Mouse (Mus musculus) stomach, embryonic 14.5 days (tissue): ENCODE data around the gene Dscam. TPM values are rescaled to one million over a fixed set of nuclear protein-coding genes. Genes with fewer than 3 reads are reported as not detected.

Experiments used
- ATAC-seq: fragments of 200-750 bp; cut with Nextera tagmentation; 2 replicates; pipeline ENCODE4 v1.8.0; 2017; ENCODE audit warnings: low read depth, moderate TSS enrichment; ENCODE audit not compliant: insufficient number of reproducible peaks, insufficient read depth, low FRiP score
- H3K27ac ChIP-seq: fragments of 300-500 bp; sonication (generic); 2 replicates; pipeline ENCODE4 v1.5.1; 2014; ENCODE audit warnings: mild to moderate bottlenecking, low read length, moderate library complexity, mixed read lengths
- H3K27me3 ChIP-seq: fragments of 300-500 bp; sonication (generic); 2 replicates; pipeline ENCODE4 v1.6.1; 2014; ENCODE audit warnings: low read length, control low read depth, mixed read lengths; ENCODE audit not compliant: control insufficient read depth, insufficient read depth
- H3K36me3 ChIP-seq: fragments of 300-500 bp; sonication (generic); 2 replicates; pipeline ENCODE4 v1.6.1; 2014; ENCODE audit warnings: mild to moderate bottlenecking, control low read depth, low read length, moderate library complexity, mixed read lengths; ENCODE audit not compliant: control insufficient read depth, insufficient read depth
- H3K4me1 ChIP-seq: fragments of 300-500 bp; sonication (generic); 2 replicates; pipeline ENCODE4 v1.6.1; 2014; ENCODE audit warnings: low read length, control low read depth, mixed read lengths; ENCODE audit not compliant: control insufficient read depth, insufficient read depth
- H3K4me2 ChIP-seq: fragments of 300-500 bp; sonication (generic); replicated peaks from 2 replicates; pipeline ENCODE4 v1.6.1; 2014; ENCODE audit warnings: low read depth, low read length, control low read depth
- H3K4me3 ChIP-seq: fragments of 300-500 bp; sonication (generic); 2 replicates; pipeline ENCODE4 v1.5.1; 2014; ENCODE audit warnings: low read depth, low read length, control low read depth
- H3K9ac ChIP-seq: fragments of 300-500 bp; sonication (generic); replicated peaks from 2 replicates; pipeline ENCODE4 v1.6.1; 2014; ENCODE audit warnings: low read depth, mild to moderate bottlenecking, control low read depth, low read length, moderate library complexity, mixed read lengths
- H3K9me3 ChIP-seq: fragments of 300-500 bp; sonication (generic); 2 replicates; pipeline ENCODE4 v1.6.1; 2016; ENCODE audit warnings: low read depth, low read length, control low read depth; ENCODE audit not compliant: control insufficient read depth
- WGBS: fragments of 180-500 bp; shearing (Covaris S2); extraction: QIAGEN DNeasy Blood & Tissue Kit; methylation state at CpG from one replicate; pipeline ENCODE4 v1.1.7; 2014; 5-methylcytosine and 5-hydroxymethylcytosine counted together
- polyA plus RNA-seq: library from polyadenylated mRNA; unstranded; fragments of >200 nt; fragmentation: Nextera tagmentation; extraction: Ambion mirVana; gene quantifications from 2 replicates; pipeline ENCODE4 v1.2.1, GENCODE M21; 2014

Dscam gene
- polyA plus RNA-seq, 1 experiment from 2014 or later, result 0.30 TPM

DNA sequence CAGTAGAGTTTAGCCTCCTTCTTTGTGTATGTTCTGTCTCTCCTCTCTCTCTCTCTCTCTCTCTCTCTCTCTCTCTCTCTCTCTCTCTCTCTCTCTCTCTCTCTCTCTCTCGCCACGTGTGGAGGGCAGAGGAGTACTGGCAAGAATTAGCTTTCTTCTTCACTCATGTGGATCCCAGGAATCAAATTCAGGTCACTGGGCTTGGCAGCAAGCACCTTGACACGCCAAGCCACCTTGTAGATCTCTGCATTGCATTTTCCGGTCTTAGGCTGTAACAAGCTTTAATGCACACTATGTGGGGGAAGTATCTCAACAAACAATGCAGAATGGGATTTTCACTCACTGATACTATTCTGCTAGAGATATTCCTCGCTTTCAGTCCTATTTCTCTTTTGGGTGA, 449.9 kb downstream of the Dscam start:
- 72% methylated on average over 5 of the region's 5 CpGs for WGBS
- Histone ChIP-seq H3K4me2 (no peak overlapping the region), H3K36me3 (no peaks in the 10 kb centered on the region), H3K27me3 (no peaks in the 10 kb centered on the region), H3K4me3 (no peak overlapping the region), H3K4me1 (no peaks in the 10 kb centered on the region), H3K9ac (no peak overlapping the region), H3K9me3 (no peaks in the 10 kb centered on the region), H3K27ac (no peak overlapping the region)
- no peak for ATAC-seq

DNA sequence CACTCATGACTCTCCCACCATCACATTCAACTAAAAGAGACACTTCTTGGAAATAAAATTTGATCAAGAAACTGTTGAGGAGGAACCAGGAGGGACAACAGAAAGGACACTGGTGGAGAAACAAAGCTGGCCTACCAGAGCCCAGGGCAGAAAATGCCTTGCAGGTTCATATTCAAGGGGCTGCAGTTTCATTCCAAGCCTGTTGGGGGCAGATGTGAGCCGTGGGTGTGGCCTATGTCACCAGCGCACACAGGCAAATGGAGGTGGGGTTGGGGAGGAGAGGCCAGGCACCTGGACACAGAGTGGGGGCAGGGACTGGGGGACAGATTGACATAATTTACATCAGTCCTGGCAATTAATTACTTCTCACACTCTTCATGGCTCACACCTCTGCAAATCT, 452.3 kb downstream of the Dscam start:
- no peak for ATAC-seq
- H3K36me3 ChIP-seq, result no peaks in the 10 kb centered on the region

DNA sequence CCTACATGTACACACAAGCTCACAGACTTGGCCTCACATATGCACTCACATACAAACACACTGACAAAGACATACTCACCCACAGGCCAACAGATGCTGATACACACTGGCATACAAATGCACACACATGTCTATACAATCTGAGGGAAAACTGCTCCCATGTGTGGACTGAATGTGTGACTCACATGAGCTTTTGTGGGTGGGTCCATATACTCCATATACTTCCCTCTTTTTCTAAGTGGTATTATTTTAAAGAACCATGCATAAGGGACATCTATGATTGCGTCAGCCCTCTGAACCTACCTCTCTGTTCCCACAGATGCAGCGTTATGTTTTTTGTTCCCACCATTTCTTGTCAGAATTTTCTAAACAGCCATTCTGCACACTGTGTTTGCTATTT, 453.9 kb downstream of the Dscam start:
- no peaks in the 10 kb centered on the region for H3K27me3 ChIP-seq
- H3K4me2 ChIP-seq, result no peak overlapping the region
- H3K9ac ChIP-seq, result no peak overlapping the region
- no peak overlapping the region for H3K27ac ChIP-seq
- no peaks in the 10 kb centered on the region for H3K36me3 ChIP-seq
- WGBS, result 93% methylated on average over 2 of the region's 2 CpGs
- no peak for ATAC-seq
- no peaks in the 10 kb centered on the region for H3K4me1 ChIP-seq
- H3K4me3 ChIP-seq, result no peak overlapping the region
- H3K9me3 ChIP-seq, result no peaks in the 10 kb centered on the region

More for the DNA sequence above, 452.3 kb downstream of the Dscam start:
- Histone ChIP-seq H3K9ac (no peak overlapping the region), H3K4me3 (no peak overlapping the region), H3K27me3 (no peaks in the 10 kb centered on the region), H3K4me1 (no peaks in the 10 kb centered on the region), H3K9me3 (no peaks in the 10 kb centered on the region), H3K27ac (no peak overlapping the region), H3K4me2 (no peak overlapping the region)
- 7% methylated on average over 2 of the region's 2 CpGs for WGBS

DNA sequence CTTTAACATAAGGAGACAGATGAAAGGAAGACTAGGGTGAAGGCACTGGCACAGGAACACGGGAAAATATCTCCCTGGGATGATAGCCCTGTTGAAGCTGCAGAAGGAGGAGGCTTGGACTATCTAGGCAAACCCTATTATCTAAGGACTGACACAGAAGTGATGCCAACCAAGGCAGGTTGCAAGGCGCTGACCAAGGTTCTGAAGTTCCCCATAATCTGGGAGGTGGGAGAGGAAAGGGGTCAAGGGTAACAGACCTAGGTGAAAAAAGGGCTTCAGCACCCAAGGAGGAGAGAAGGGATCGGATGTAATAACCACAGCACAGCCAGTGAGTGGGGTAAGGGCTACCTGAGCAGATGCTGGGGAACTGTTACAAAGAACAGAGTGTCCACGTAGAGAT, 458.6 kb downstream of the Dscam start:
- no peak for ATAC-seq
- WGBS, result 45% methylated on average over 4 of the region's 4 CpGs
- H3K27me3 ChIP-seq, result no peaks in the 10 kb centered on the region
- no peaks in the 10 kb centered on the region for H3K4me1 ChIP-seq
- H3K4me3 ChIP-seq, result no peak overlapping the region
- H3K27ac ChIP-seq, result no peak overlapping the region
- no peaks in the 10 kb centered on the region for H3K36me3 ChIP-seq
- no peak overlapping the region for H3K4me2 ChIP-seq
- no peaks in the 10 kb centered on the region for H3K9me3 ChIP-seq
- H3K9ac ChIP-seq, result no peak overlapping the region

DNA sequence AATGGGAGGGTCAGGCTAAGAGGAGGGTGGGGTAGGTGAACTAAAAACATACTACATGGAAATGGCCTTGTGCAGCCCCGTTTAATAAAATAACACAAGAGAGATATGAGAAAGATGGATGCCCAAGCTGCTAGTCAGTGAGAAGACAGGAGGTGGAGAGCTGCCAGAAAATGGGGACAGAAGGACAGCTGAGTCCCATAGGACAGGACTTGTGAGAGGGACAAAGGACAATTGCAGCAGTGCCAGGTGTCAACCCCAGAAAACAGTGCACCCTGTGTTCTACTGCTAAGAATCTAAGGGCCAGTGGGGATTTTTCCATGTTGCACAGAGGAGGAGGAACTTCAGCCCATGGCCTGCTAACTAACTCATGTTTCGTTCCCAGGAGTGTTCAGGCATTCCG, 470.0 kb downstream of the Dscam start:
- Histone ChIP-seq H3K27me3 (no peaks in the 10 kb centered on the region), H3K9me3 (no peaks in the 10 kb centered on the region), H3K36me3 (no peaks in the 10 kb centered on the region), H3K4me1 (no peaks in the 10 kb centered on the region), H3K9ac (no peak overlapping the region), H3K27ac (no peak overlapping the region), H3K4me2 (no peak overlapping the region), H3K4me3 (no peak overlapping the region)
- no peak for ATAC-seq
- 80% methylated on average over 3 of the region's 3 CpGs for whole genome bisulfite sequencing

DNA sequence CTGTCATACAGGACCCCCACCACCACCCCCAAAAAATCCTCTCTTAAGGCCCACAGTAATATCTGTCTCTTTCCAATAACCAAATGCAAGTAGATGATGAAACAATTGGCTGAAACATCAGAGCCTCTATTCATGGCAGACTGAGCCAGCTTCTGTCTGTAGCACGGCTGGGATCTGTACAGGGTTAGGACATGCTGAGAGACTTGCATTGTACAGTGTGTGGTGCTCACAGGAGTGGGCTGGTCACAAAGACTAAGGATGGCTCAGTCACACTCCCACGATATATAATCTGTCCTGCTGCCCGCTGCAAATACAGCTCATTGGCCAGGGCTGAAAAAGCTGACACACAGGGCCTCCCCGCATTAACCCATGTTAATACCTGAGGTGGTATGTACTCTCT, 474.7 kb downstream of the Dscam start:
- Histone ChIP-seq H3K36me3 (no peaks in the 10 kb centered on the region), H3K9ac (no peak overlapping the region), H3K27ac (no peak overlapping the region), H3K27me3 (no peaks in the 10 kb centered on the region), H3K4me1 (no peaks in the 10 kb centered on the region), H3K4me3 (no peak overlapping the region), H3K9me3 (no peaks in the 10 kb centered on the region), H3K4me2 (no peak overlapping the region)
- ATAC-seq, result no peak
- WGBS, result 70% methylated on average over 4 of the region's 4 CpGs

DNA sequence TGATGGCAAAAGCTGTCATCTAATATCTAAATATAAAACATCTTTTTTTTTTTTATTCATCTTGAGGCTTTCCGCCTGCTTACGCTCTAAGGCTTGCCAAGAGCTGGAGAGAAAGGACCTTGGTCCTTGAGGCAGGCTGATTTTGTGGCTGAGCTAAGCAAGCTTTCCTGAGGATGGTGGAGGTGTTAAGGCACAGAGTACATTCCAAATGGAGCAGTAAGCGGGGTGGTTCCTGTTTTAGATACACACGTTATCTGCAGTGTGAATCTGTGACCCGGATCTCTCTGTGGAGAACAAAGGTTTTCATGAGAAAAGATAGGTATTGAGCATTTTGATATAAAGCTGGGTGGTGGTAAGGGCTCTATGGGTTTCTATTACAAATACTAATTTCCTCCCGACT, 479.0 kb downstream of the Dscam start:
- H3K27me3 ChIP-seq, result no peaks in the 10 kb centered on the region
- H3K4me2 ChIP-seq, result no peak overlapping the region
- no peak overlapping the region for H3K4me3 ChIP-seq
- no peaks in the 10 kb centered on the region for H3K36me3 ChIP-seq
- H3K9me3 ChIP-seq, result no peaks in the 10 kb centered on the region
- no peaks in the 10 kb centered on the region for H3K4me1 ChIP-seq
- no peak overlapping the region for H3K27ac ChIP-seq
- H3K9ac ChIP-seq, result no peak overlapping the region
- 86% methylated on average over 6 of the region's 6 CpGs for WGBS
- no peak for ATAC-seq

DNA sequence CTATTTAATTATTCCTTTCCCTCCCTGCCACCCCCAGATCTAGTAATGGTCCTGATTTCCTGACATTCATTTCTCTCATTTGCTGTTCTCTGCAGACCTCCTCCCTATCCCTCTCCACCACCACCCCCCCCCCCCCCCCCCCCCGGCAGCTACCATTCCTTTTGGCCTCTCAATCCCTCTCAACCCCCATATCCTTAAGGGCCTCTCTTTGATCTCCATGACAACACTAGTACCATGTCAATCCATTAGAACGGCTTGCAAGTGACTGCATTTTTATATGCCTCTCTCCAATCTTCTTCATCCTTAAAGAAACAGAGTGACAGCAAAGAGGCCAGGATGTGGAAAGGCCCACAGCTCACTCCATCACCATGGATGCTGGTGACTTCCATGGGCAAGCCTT, 480.5 kb downstream of the Dscam start:
- 21% methylated on average over 2 of the region's 2 CpGs for WGBS
- no peak for ATAC-seq
- H3K27ac ChIP-seq, result no peak overlapping the region
- H3K27me3 ChIP-seq, result no peaks in the 10 kb centered on the region
- no peaks in the 10 kb centered on the region for H3K36me3 ChIP-seq
- H3K9ac ChIP-seq, result no peak overlapping the region
- H3K4me1 ChIP-seq, result no peaks in the 10 kb centered on the region
- no peak overlapping the region for H3K4me2 ChIP-seq
- no peaks in the 10 kb centered on the region for H3K9me3 ChIP-seq
- H3K4me3 ChIP-seq, result no peak overlapping the region

DNA sequence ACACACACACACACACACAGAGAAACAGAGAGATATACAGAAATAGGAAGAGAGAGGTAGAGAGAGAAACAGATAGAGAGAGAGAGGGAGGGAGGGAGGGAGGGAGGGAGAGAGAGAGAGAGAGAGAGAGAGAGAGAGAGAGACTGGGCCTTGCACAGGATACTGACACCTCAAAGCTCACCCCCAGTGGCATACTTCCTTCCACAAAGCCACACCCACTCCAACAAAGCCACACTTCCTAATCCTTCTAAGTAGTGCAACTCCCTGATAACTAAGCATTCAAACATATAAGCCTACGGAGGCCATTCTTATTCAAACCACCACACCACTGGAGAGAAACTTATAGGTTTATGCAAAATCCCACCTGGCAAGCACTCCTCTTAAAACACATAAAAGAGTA, 481.1 kb downstream of the Dscam start:
- Histone ChIP-seq H3K36me3 (no peaks in the 10 kb centered on the region), H3K4me3 (no peak overlapping the region), H3K4me1 (no peaks in the 10 kb centered on the region), H3K9me3 (no peaks in the 10 kb centered on the region), H3K4me2 (no peak overlapping the region), H3K27ac (no peak overlapping the region), H3K27me3 (no peaks in the 10 kb centered on the region), H3K9ac (no peak overlapping the region)
- ATAC-seq, result no peak
- 39% methylated on average over 1 of the region's 1 CpGs for WGBS
